Mouse (Mus musculus) induced T-regulatory cell, adult 2 months (primary cell): ENCODE data around the gene Il10rb.
"Not testable (repeated sequence)": the region's sequence is repeated elsewhere in the genome, so short reads cannot be mapped to it uniquely, and the experiment has no call there.

ENCODE experiments used
- DNase-seq: peaks from one replicate; pipeline ENCODE4 v3.0.0-alpha.2; 2012; ENCODE audit warnings: low read depth

Il10rb gene

GRCm38 (mm10) chr16:91416357-91416756 is 10.4 kb downstream of the Il10rb start:
- DNase-seq: no peak

- no peak for DNase-seq
Observed at GRCm38 (mm10) chr16:91416938-91417337, 11.0 kb downstream of the Il10rb start.

GRCm38 (mm10) chr16:91418531-91418930 is 12.6 kb downstream of the Il10rb start:
- no peak for DNase-seq

GRCm38 (mm10) chr16:91425816-91426215 is 19.9 kb downstream of the Il10rb start:
- DNase-seq: no peak

- DNase-seq: no peak
Observed at GRCm38 (mm10) chr16:91426586-91426985, 20.6 kb downstream of the Il10rb start.

GRCm38 (mm10) chr16:91427461-91427860 is 21.5 kb downstream of the Il10rb start:
- no peak for DNase-seq

GRCm38 (mm10) chr16:91428259-91428865 is 22.4 kb downstream of the Il10rb start:
- DNase-seq: no peak

GRCm38 (mm10) chr16:91432720-91433328 is 26.9 kb downstream of the Il10rb start:
- DNase-seq: no peak

DNA sequence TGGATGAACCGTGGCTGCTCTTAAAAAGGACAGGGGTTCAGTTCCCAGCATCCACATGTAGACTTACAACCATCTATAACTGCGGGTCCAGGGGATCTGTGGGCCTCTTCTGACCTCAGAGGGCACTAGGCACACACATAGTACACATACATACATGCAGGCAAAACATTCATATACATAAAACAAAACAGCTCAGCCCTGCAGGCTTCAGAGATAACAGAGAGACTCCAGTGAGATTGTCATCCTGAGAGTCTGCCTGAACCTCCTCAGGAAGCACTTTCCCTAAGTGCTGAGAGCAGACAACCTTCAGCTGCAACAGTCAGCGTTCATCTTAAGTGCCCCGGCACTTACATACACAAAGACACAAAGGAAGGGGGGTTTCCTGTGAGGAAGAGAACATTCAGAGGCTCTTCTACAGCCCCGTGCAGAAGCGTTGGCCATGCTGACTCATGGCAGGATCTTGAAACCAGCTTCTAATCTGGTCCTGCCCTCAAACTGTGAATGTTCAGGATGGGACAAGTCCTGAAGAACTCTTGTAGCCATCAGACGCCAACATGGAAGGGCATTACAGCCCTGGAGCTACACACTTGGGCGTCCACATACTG is 27.5 kb downstream of the Il10rb start:
- DNase-seq: peak; percentile 60

DNA sequence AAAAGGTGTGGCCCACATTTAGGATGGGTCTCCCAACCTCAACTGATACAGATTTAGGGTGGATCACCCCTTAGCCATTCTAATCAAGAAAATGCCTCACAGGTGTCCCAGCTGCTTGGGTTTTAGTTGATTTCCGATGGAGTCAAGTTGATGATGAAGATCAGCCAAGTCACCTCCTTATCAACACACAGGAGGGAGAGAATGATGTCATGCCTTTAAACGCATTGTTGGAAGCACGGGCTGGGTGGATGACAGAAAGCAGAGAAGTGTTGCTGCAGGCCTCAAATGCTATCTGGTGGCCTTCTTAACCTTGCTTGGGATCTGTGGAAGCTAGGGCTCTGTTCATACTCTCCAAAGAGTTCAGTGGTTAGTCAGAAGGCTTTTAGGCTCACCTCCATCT is 28.2 kb downstream of the Il10rb start:
- DNase-seq: no peak

GRCm38 (mm10) chr16:91438081-91438480 is 32.1 kb downstream of the Il10rb start:
- DNase-seq: no peak

- not testable (repeated sequence) for DNase-seq
Observed at GRCm38 (mm10) chr16:91438599-91438998, 32.6 kb downstream of the Il10rb start.

DNA sequence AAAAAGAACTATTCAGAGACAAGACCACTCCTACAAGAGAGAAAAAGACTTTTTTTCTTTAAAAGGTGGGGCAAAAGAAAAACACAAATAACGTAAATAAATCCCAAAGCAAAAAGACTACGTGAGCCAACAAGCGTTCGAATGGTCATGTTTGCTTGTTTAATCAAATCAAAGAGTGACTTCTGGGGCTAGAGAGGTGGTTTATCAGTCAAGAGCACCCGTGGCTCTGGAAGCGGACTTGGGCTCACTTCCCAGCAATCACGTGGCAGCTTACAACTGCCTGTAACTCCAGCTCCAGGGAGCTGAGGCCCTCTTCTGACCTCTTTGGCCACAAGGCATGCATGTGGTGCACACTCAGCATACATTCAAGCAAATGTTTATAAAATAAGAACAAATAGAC is 35.4 kb downstream of the Il10rb start:
- no peak for DNase-seq

DNA sequence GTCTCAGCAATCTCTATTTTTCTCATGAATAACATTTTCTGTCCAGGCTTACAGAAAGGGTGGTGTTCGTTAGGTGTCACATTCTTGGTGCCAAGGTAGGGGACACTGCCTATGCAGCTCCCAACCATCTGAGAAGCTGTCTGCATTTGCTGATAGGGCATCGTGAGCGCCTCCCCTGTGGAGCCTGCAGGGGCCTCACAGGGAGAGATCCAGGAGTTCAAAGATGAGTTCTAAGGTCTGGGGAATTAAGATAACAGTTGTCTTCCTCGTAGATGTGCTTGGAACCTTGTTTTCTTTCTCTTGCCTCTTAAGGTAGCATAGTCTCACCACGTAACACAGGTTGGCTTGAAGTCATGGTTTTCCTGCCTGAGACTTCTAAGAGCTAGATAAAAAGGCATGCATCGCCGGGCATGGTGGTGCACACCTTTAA is 35.9 kb downstream of the Il10rb start:
- DNase-seq: peak; percentile 40

DNA sequence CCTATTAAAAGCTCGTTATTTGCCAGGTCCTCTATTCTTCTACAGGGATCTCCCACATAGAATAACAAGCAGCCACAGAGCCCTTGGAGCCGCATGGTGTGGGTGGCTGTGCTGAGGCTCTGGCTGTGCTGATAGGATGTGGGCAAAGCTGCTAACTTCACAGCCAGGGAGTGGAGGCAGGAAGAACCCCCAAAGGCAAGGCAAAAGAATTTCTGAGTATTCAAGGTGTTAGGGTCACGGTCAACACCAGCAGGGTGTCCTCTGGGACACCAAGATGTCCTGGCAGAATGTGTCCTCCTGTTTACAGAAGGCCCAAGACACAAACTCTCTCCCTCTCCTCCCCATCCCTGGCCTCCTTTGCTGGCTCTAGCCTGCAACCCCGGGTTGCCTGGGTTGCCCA is 36.5 kb downstream of the Il10rb start:
- peak; percentile 71 for DNase-seq

DNA sequence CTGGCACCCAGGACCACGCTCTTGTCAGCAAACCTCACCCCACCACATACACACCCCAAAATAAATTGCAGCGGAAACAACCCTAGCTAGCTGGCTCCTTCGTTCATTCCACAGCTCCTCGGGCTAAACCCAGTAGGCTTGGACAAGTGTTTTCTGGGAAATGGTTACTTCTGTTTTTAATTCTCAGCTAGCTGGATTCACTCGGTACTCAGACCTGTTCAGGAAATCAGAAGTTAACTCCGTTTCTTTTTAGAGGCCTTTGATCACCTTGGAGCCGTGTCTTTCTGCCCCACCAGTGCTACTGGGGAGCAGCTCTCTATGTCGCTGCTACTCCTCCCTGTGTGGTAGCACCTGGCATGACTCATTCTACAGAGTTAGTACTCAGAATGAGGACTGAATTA is 37.2 kb downstream of the Il10rb start:
- DNase-seq: peak; percentile 69

DNA sequence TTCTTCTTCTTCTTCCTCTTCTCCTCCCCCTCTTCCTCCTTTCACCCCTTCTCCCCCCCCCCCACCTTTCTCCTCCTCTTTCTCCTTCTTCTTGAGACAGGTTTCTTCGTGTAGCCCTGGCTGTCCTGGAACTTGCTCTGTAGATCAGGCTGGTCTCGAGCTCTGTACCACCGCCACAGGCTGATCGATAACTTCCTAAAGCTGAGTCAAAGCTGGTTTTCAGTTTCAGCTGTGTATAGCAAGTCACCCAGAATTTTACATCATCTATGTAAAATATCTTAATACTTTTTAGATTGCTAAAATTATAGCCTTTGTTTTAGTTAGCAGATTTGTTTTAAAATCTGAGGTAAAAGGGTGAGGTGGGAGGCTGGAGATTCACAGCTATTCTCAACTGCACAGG is 38.9 kb downstream of the Il10rb start:
- DNase-seq: peak; percentile 56

- DNase-seq: peak; percentile 89
Observed at GRCm38 (mm10) chr16:91445566-91445965, 39.6 kb downstream of the Il10rb start.

DNA sequence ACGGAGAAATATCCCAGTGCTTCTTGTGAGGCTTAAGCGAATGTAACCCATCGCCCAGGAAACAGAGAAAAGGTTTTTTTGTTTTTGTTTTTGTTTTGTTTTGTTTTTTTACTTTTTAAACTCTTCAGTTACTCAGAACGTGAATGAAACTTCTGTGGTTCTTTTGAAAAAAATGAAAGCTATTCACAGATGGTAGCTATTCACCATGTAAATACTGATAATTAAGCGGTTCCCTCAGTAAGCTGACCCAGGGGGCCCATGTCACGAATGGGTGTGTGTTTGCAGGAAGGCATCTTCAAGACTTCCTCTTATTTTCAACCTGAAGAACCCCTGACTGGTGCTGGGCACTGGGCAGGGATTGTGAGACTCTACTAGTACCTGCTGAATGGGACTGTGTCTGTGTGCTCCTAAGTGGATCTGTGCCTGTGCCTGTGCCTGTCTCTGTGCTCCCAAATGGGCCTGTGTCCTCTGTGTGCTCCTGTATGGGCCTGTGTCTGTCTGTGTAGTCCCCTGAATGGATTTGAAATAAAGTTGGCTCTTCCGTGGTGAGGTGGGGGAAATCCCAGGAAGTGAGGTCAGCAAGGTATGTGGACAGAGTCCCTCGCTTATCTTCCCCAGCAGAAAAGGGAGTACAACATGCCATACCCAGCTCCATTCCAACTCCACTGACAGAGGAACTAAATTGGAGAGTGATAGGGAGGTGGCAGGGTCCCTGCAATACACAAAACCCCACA is 41.0 kb downstream of the Il10rb start:
- DNase-seq: peak; percentile 88

DNA sequence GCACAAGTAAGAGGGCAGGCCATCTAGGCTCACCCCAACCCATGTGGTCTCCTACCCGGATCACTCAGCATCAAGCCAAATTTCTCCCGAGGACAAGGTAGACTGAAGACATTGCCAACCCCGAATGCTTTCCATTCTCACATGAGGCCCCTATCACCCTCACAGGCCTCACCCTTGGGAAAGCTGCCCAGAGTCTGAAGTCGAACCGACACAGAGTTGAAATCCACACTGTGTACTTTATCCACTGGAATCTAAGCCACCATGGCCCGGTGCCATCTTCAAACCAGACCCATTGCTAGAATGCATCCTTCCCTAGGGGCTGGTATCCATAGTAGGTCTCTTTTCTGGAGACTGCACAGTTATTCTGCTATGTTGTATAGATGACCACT is 41.5 kb downstream of the Il10rb start:
- DNase-seq: no peak

DNA sequence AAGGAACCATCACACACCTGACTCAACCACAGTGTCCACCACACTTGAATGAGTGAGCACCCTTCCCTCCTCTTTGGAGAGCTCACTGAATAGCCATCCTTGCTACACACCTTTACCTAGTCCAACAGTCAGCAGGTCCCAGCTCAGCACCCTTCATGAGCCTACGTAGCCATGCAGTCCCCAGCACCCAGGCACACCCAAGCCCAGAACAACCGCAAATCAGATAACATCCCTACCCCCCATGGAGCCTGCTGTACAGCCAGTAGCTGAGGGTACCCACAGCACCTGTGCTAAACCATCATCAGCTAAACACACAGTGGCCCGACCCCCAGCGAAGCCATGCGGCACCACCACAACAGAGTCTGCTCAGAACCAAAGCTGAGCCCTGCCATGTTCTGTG is 42.1 kb downstream of the Il10rb start:
- DNase-seq: peak; percentile 75

DNA sequence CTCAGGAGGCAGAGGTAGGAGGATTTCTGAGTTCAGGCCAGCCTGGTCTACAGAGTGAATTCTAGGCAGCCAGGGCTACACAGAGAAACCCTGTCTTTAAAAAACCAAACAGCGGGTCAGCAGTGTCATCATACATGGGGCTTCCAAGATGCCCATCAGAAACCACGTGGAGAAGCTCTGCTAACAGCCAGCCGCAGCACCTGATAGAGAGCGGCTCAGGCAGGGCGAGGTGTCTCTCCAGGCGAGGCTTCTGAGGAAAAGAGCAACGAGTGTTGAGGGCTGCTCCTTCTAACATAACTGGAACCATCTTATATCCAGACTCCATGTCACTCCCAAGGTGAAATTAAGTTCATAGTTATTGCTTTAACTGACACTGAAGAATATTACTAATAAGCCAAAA is 42.9 kb downstream of the Il10rb start:
- peak; percentile 27 for DNase-seq
